Mouse (Mus musculus) cerebellum, adult 18-20 months (tissue): Measurements from ENCODE around the gene Pld1.

ENCODE experiments used
- DNase-seq, 2 experiments: peaks; one replicate each; pipeline ENCODE4 v3.0.0; 2021

Pld1 gene

DNA sequence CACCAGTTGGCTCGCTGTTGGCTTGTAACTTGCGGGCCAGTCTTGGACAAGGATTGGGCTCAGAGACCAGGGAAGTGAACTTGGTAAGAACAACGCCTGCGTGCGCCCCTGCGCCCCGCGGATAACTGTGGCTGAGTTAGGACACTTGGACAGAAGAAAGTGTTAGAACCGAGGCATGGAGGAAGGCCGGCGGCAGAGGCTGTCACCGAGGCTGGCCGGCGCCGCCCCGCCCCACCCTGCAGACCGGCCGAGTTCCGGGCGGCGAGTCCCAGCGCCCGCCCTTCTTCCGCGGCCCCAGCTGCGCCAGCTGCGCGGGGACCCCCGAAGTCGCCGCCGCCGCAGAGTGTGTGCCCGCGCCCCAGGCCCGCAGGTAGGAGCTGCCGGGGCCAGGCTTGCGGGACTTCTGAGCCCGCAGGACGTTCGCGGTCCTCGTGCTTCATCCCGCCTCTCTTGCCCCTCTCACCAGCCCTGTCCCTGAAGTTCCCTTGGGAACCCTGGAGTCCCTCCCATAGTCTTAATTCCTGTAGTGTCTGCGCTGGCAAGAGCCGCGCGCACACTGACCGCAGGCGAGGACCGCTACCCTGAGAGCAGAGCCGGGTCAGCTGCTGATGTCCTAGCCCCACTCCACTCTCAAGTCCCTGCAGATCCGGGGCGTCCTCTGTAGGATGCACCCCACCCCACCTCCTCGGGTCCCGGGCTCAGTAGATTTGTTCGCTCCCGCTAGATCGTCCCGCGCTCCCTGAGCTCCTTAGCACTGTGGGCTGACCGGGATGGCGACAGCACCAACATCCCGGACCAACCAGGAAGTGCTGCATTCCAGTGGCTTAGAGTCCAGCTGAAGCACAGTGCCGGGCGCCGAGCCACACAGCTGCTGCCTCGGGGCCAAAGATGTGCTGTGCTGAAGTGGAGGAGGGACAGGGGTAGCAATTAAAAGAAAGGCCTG is at the start of gene Pld1:
Gene Pld1 (plus strand): TSS at position 315 of the 943 bp plus-strand sequence.
- peak; percentile 22 to 23 for DNase-seq

DNA sequence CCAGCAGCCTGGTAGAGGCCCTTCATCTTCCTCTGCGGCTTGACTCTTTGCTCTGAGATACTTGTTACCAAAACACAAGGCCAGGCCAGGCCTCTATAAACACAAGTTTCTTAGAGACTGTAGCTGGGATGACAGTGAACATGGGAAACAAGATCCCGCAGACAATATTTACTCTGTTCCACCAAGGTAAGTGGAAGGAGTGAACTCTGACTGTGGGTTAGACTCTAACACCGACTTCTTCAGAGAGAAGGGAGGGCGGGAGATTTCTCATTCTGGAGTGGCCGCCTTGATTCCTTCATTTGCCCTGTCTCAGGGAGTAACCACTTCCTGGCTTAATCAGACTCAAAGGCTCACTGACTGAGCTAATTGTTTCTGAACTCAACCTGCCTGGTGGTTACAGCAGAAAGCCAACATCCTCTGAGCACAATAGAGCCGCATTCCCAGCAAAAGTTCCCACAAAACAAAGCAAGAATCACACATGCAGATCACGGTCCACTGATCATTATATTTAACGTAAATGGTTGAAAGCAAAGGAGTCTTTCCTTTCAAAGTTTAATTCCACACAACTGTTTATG is 42.1 kb upstream of the Pld1 start, which contains the start of gene Tmem212:
Gene Tmem212 (minus strand): TSS at position 51 of the 575 bp plus-strand sequence.
- DNase-seq = no peak

DNA sequence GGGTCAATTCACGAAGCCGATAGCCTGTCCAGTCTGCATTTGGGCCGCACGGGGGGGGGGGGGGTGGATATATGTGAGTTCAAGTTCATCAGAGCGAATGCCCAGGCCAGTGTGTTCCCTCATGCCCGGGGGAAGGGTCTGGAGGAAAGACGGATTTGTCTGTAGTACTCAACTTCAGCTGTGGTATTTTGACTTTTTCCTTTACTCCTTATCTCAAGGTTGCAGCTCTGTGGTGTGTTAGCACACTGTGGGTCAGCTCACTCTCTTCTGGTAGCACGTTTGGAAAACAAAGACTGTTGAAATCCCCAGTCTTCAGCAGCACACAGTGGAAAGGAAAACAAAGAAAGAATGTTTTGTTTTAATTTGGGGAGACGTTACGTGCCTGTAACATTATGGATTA is 40.3 kb upstream of the Pld1 start:
- DNase-seq = no peak

DNA sequence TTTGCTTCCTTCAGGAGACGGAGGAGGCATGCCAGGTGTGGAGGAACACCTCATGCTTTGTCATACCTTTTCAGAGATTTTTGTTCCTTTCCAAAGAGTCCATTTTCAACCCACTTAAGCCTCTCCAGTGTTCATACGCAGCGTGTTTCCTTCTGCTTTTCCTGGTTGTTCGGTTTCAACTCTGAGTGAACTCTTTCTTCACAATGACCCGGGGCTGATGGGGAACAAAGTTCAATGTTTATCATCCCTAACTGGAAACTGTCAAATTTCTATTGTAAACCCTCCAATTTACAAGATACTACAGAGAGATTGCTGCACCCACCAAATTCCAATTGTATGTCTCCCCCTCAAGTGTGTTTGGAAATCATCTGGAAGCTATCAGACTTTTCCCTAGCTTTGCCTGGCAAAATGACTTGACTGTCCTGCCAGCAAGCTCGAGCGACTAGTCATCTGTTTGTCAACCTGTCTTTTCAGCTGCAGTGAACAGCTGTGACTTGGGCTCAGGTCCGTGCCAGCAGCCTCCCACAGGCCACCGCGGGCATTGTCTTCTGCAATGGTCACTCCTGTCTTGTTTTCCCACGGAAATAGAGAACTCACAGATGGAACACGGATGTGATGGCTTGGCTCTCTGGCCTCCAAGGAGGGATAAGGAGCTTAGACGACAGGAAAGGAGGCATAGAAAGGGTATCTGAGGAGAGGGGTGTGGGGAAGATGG is 39.3 kb upstream of the Pld1 start:
- DNase-seq = no peak

DNA sequence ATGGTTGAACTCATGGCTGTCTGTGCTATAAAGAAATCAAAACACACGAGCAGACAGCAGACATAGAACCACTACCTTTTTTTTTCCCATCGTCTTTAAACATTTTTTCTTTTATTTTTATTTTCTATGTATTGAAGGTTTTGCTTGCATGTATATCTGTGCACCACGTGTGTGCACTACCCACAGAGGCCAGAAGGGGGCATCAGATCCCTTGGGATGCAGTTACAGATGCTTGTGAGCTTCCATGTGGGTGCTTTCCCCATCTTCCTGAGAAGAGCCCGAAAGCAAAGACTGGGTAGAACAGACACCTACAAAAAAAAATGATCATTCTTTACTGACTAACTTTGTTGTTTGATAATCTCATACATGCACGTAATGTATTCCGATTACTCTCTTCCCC is 36.6 kb upstream of the Pld1 start:
- no peak for DNase-seq

DNA sequence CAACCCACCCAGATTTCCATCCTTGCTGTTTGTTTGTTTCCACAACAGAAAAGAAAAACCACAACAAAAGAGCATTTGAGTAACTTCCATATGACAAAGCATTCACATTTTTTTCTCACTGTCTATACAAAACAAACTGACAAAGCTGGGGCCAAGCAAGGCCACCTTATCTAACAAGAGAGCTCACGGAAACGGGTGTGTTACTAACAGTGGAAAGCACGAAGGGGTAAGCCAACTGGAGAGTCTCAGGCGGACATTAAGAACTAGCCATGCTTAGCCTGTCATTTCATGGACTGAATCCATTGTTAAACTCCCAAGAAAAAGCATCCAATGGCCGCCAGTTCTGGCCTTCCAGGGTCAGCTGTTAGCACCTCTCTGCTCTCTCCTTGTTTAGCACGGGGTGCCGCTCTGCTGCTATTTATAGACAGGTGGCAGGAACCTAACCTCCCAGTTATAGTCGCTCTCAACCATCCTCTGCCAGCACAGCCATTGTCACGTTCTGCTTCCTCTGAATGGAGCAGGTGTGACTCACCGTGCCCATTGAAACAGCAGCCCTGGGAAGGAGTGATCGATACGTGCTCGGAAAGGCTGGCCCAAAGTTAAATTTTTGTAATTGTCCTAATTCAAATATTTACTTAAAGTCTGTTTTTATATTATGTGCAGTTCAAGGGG is 33.7 kb upstream of the Pld1 start:
- DNase-seq = no peak

DNA sequence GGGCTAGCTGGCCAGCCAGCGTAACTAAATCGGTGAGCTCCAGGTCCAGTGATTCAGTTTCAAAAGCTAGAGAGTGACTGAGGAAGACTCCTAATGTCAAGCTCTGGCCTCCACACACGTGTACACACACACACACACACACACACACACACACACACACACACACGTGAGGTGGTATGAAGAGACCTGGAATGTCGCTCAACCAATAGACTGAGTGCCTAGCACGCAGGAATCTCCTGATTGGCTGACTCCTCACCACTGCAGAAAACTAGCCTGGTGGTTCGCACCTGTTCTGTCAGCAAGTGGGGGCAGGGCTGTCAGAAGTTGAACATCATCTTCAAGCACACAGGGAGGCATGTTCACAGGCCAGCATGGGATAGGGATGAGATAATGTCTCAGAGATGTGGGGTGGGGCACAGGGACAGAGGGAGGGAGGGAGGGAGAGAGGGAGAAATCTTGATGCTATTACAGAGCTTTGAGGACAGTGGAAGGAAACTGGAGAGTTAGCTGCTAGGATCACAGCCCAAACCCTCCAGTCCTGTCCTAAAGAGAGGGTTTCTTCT is 31.8 kb upstream of the Pld1 start:
- DNase-seq = no peak

DNA sequence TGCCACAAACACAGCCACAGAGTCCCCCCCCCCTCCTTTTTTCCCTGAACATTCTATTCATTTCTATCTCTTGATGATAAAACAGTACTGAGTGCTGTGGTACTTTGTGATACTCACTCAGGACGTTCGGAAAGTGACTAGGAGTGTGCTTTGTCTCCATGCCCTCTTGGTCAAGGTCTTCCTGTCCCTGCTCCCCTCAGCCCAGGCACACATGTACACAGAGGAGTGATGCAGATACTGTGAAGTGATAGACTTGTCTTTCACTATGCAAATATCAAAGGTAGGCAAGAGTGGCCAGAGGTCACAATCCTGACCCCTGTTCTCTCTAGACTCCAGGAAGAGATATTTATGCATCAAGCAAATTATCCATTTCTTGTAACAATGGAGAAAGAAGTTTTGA is 31.2 kb upstream of the Pld1 start:
- no peak for DNase-seq

DNA sequence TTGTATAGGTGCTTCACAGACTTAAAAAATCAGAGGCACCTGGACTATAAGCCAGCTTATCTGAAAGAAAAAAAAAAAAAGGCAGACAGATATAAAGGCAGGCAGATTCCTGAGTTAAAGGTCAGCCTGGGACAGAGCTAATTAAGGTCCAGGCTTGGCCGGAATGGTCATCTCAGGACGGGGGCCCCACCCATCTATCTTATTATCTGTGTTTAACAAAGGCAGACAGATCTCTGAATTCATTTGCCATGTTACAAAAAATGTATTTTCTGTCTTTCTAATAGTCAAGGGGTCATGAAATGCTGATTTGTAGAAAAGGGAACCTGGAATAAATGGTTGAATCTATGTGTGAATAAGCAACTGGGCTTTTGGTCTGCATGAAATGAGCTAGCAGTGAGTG is 30.2 kb upstream of the Pld1 start:
- DNase-seq = no peak

DNA sequence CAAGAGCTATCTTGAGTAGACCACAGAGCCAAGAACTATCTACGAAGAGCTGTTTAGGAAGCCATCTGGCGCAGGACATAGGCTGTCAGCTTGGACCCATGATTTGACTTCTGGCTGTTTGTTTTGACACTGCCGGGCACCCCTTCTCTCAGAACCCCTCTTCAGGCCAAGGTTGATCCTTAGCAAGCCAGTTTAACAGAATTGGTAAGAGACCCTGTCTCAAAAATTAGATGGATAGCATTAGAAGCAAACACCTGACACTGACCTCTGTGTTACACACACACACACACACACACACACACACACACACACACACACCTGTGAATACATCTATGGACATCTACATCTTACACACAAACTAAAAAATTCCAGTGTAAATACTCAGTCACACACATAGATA is 29.5 kb upstream of the Pld1 start:
- no peak for DNase-seq

DNA sequence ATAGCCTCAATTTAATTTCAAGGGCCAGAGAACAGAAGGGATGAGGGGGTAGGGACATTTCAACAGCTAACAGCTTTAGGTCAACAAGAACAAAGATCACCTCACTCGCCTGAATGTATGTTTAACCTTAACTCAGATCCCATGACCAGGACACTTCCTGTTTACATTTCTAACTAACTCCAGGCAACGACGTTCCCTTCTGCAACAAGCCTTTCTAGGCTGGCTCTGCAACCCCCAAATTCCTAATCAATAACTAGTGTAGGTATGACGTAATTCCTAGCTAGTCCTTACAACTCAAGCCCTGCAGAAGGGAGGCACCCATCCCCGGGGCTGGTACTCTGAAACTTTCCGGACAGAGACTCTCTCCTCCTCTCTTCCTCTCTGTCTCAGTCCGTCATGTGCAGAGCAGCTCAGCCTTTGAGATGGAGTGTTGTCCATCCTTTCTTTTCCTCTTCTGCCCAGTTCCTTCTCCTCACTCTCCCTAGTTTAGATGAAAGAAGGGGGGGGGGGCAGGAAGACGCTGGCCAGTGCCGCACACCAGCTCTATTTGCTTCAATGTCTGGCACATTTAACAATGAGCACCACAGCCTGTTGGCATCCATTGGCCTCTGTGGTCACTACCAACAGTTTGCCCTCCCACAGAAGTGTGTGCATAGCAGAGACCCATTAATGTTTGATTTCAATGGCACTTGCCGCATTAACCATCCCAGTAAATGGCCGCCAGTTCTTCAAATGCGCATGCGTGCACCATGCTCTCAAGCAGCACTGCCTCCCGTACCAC is 19.6 kb upstream of the Pld1 start:
- DNase-seq = no peak

DNA sequence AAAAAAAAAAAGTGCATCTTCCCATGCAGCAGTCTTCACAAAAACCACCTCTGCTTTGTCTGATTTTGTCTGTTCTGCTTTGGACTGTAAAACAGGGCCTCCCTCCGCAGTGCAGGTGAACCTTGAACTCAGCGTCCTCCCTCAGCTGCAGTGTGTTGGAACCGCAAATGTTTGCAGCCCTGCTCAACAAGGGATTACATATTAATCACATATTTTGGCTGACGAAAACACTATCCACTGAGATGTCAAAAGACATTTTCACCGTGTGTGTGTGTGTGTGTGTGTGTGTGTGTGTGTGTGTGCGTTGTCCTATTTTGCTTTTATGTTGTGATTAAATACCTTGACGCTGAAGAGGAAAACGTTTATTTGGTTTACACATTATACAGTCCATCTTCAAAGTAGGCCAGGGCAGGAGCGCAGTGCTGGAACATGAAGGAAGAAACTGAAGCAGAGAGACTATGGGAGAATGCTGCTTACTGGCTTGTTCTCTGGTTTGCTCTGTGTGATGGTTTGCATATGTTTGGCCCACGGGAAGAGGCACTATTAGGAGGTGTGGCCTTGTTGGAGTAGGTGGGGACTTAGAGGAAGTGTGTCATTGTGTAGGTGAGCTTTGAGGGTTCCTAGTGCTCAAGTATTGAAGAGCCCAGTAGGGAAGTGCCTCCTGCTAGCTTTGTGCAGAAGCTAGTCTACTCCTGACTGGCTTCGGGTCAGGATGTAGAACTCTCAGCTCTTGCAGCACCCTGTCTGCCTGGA is 17.1 kb upstream of the Pld1 start:
- no peak for DNase-seq

DNA sequence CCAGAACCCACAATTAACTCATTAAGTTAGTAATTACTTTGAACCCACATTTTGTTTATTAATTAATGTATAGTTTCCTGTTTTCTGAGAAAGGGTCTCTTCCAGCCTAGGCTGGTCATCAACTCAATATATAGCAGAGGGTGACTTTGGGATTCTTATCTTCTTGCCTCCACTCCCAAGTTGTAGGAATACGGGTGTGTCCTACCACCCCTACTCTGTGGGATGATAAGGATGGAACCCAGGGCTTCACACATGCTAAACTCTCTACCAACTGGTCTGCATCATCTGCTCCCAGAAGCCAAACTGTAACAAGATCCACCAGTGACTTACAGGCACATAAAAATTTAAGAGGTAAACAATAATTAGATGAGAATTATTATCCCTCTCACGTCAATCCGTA is 14.5 kb upstream of the Pld1 start:
- DNase-seq = no peak

DNA sequence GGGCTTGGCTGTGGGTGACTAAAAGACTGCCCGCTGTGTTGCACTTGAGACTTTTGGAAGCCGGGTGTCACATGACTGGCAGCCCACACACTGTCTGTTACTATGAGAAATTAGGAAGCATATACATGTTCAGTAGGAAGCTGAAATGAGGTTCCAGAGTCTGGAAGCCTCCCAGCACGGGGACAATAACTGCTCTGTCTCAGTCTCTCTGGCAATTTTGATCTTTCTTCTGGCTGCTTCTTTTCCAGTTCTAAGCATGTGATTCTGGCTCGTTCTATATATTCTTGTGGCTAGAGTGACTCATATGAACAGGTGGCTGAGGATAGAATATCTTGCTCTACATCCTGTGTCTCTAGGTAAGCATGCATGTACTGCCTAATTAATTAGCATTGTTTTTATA is 9.3 kb upstream of the Pld1 start:
- no peak for DNase-seq

DNA sequence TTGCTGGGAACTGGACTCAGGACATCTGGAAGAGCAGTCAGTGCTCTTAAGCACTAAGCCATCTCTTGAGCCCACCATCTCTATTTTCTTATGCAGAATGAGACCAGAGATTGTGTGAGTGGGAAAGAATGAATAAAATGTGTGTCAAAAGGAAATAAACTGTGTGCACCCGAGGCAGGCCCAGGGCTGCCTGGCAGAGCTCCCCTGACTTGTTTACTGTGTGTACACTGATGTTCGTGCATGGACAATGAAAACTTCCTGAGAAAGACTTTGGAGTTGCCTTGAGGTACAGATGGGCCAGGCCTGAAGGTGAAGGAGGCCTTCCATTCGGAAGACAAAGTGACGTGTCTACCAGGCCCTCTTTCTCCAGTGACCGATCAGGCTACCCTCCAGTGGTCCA is 6.1 kb upstream of the Pld1 start:
- DNase-seq = no peak

DNA sequence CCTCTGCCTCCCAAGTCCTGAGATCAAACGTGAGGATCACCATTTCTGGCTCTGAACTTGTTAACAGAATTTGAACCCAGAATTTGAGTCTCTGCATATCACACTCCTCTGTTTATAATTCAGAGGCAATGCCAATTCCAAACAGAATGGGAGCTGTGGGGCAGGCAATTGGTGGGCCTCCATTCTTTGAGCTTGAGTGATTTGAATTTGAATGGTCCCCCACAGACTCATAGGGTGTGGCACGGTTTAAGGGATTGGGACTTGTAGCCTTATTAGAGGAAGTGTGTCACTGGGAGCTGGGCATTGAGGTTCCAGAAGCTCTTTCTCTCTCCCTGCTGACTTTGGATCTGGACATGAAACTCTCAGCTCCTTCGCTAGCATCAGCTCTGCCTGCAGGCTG is 2.9 kb upstream of the Pld1 start:
- no peak for DNase-seq

DNA sequence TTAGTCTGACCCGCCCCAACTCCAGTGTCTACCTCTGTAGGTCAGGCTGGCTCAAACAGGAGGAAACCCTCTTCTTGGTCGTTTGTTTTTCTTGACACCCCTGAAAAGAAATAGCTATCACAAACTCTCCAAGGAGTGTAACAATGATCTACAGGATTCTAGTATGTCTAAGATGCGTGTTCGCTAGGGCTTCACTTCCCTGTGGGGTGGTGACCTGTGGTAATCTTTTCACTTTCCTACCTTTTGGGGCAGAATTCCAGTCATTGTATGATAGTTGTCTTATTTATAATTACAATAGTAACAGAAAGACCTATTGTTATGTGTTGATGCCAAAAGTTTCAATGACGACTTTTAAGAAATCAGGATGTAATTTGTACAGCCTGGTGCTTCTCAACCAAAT is 1.8 kb upstream of the Pld1 start:
- DNase-seq = no peak

DNA sequence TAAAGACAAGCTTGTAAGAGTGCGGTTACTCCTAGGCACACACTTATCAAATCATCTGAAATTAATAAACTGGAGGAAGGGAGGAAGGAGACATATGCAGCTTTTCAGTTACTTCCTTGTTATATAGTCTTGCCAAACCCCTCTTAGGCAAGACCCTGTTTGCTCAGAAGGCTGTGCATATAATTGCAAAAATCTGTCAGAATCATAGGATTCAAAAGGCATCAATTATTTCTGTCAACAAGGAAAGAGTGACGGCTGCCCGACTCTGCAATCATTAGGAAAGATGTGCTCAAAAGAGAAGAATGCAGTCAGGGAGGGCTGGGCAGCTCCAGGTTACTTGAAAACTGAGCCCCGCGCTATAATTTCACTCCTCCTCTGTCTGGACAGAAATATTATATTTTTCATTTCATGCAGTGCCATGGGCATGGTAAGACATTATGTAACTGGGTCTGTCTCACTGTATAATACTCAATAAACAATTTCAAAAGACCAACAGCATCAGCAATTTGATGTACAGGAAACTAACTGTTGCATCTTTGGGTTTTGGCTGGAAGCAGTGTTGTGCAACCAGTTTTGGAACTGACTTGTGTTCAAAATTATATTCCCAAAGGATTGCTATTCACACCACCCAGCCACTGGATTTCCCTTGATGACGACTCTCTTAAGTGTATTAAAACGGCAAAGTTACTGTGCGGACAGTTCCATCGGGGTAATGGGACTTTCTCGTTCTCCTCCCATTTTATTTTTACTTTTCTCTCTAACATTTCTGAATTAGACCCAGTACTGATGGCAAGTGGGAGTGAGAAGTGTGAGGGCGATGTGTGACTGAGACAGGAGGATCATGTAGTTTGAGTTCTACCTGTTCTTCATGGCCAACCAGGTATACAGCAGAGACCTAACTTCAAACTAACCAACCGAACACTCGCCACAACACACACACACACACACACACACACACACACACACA is 1.1 kb upstream of the Pld1 start:
- no peak for DNase-seq

DNA sequence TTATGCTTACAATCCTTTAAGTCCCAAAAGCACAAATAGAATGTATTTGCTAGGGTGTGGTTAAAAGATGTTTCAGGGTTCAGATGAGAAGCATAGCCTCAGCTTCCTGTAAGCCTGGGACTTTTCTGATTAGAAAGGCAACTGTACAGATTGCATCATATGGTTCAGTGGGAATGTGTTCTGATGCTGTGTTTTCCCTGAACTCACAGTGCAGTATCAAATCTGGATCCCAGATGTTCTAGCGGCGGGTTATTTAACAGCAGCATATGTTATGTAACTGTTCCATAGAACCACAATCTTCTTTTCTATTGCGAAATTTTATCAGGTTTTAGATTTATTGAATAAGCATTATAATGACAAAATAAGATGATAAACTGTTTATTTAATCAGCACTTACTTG is 3.1 kb downstream of the Pld1 start:
- no peak for DNase-seq

DNA sequence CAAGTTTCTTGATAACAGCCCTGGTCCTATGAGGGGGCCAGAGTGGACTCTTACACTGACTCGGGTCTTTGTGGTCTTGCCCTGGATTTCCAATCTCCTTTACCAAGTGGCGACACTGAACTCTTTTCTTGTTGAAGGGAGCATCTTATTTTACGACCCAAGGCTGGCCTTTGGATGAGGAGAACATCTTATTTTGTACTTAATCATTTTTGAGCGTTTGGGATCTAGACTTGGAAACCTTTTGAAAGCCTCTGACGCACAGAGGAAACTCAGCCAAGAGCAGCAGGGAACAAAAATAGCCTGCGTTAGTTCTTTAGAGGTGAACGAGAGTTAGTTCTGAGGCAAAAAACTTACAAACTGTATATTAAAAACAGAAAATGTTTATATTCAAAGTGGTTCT is 4.5 kb downstream of the Pld1 start:
- DNase-seq = no peak
